Mouse (Mus musculus) myocyte (in vitro differentiated cells): ENCODE data around the gene Dnase2a.

Experiments
- CEBPB ChIP-seq: IDR thresholded peaks from 2 replicates; pipeline ENCODE4 v1.6.1; 2011; ENCODE audit warnings: mild to moderate bottlenecking, moderate library complexity; ENCODE audit not compliant: poor library complexity, insufficient read depth, severe bottlenecking
- E2F4 ChIP-seq: IDR thresholded peaks from one replicate; pipeline ENCODE4 v1.6.1; 2011; ENCODE audit warnings: mild to moderate bottlenecking, control low read depth, moderate library complexity; ENCODE audit not compliant: insufficient read depth
- MAX ChIP-seq: IDR thresholded peaks from one replicate; pipeline ENCODE4 v1.6.1; 2011; ENCODE audit warnings: low read depth, mild to moderate bottlenecking, control low read depth
- MYOD1 ChIP-seq, 3 experiments: IDR thresholded peaks; one replicate each; pipeline ENCODE4 v1.6.1; 2011; ENCODE audit warnings: control low read depth in 2 of 3, low read depth in 2 of 3, mild to moderate bottlenecking in 2 of 3, moderate library complexity in 1 of 3; ENCODE audit not compliant: insufficient read length in 2 of 3, control insufficient read depth in 1 of 3
- POLR2A ChIP-seq: IDR thresholded peaks from one replicate; pipeline ENCODE4 v1.6.1; 2011; ENCODE audit warnings: low read depth, mild to moderate bottlenecking, control low read depth, moderate library complexity; ENCODE audit not compliant: insufficient read length
- POLR2AphosphoS2 ChIP-seq: IDR thresholded peaks from one replicate; pipeline ENCODE4 v1.6.1; 2011; ENCODE audit warnings: low read depth, control low read depth; ENCODE audit not compliant: insufficient read length
- REST ChIP-seq: IDR thresholded peaks from one replicate; pipeline ENCODE4 v1.6.1; 2011; ENCODE audit warnings: mild to moderate bottlenecking, control low read depth, moderate library complexity; ENCODE audit not compliant: insufficient read depth, insufficient read length
- SRF ChIP-seq: IDR thresholded peaks from one replicate; pipeline ENCODE4 v1.6.1; 2011; ENCODE audit warnings: low read depth; ENCODE audit not compliant: control insufficient read depth, insufficient read length
- TCF12 ChIP-seq: IDR thresholded peaks from one replicate; pipeline ENCODE4 v1.6.1; 2011; ENCODE audit warnings: mild to moderate bottlenecking, control low read depth; ENCODE audit not compliant: poor library complexity, insufficient read depth, severe bottlenecking
- USF1 ChIP-seq: IDR thresholded peaks from one replicate; pipeline ENCODE4 v1.6.1; 2011; ENCODE audit warnings: low read depth, mild to moderate bottlenecking, control low read depth, moderate library complexity

DNA sequence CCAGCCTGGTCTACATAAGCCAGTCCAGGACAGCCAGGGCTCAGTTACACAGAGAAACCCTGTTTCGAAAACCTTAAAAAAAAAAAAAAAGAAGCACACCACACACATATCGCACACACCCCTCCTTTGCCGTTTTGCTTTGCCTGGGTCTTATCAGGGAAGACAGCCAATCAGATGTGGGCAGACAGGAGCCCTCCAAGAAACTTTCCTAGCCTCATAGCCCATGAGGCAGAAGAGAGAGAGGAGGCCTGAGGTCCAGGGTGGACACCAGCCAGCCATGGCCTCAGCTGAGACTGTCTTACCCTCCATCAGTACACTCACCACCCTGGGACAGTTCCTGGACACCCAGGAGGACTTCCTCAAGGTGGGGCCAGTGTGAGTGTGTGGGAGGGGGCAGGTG, 6.6 kb upstream of the Dnase2a start, which contains the start of gene Klf1:
- TF ChIP-seq POLR2A (no peak), CEBPB (no peak), SRF (no peak), MYOD1 (IDR thresholded peaks at IDR 0.05; ENCODE audit: control insufficient read depth in 1 of 3, insufficient read length in 2 of 3, low read depth in 2 of 3) (no peak), POLR2AphosphoS2 (no peak), USF1 (no peak), MAX (no peak), REST (no peak), E2F4 (no peak), TCF12 (no peak)
